Mouse (Mus musculus) stomach, postnatal 0 days (tissue): ENCODE measurements around the gene Rfxap.

Experiments used
- CTCF ChIP-seq: IDR thresholded peaks from 2 replicates; pipeline ENCODE4 v1.5.1; 2016; ENCODE audit warnings: antibody characterized with exemption, low read depth, mild to moderate bottlenecking, moderate library complexity
- EP300 ChIP-seq: optimal IDR thresholded peaks from 2 replicates; pipeline ENCODE3; 2016; ENCODE audit warnings: antibody characterized with exemption

GRCm38 (mm10) chr3:54797211-54797610 lies 10.4 kb downstream of the Rfxap start:
- TF ChIP-seq CTCF, result peak; percentile 82
- TF ChIP-seq EP300, result no peak
